Mouse (Mus musculus) intestine, embryonic 14.5 days (tissue): ENCODE measurements at regions not wholly inside any gene's neighbourhood (a gene's known extent, or its start where the extent isn't known, plus 50 kb on each side); places are given as distances from the start of the nearest gene placed in this dataset.

ENCODE experiments used
- ATAC-seq: fragments of 200-750 bp; cut with Nextera tagmentation; replicated peaks from 2 replicates; pipeline ENCODE4 v1.8.0; 2017; ENCODE audit warnings: low read depth, moderate number of reproducible peaks, moderate TSS enrichment, moderate library complexity; ENCODE audit not compliant: low FRiP score, low TSS enrichment
- DNase-seq: peaks from one replicate; pipeline ENCODE4 v3.0.0-alpha.2; 2018; ENCODE audit warnings: low spot score
- H3K27ac ChIP-seq: fragments of 300-500 bp; sonication (generic); 2 replicates; pipeline ENCODE4 v1.5.1; 2014; ENCODE audit warnings: low read depth, mild to moderate bottlenecking, control low read depth
- H3K27me3 ChIP-seq: fragments of 300-500 bp; sonication (generic); replicated peaks from 2 replicates; pipeline ENCODE4 v1.6.1; 2014; ENCODE audit warnings: low read length, control low read depth; ENCODE audit not compliant: control insufficient read depth, insufficient read depth
- H3K36me3 ChIP-seq: fragments of 300-500 bp; sonication (generic); 2 replicates; pipeline ENCODE4 v1.6.1; 2014; ENCODE audit warnings: low read length, control low read depth; ENCODE audit not compliant: control insufficient read depth, insufficient read depth
- H3K4me1 ChIP-seq: fragments of 300-500 bp; sonication (generic); replicated peaks from 2 replicates; pipeline ENCODE4 v1.6.1; 2014; ENCODE audit warnings: low read length, control low read depth, mixed read lengths; ENCODE audit not compliant: control insufficient read depth, insufficient read depth
- H3K4me2 ChIP-seq: fragments of 300-500 bp; sonication (generic); 2 replicates; pipeline ENCODE4 v1.6.1; 2014; ENCODE audit warnings: low read length
- H3K4me3 ChIP-seq: fragments of 300-500 bp; sonication (generic); 2 replicates; pipeline ENCODE4 v1.5.1; 2014; ENCODE audit warnings: low read depth, low read length, control low read depth, mixed read lengths
- H3K9ac ChIP-seq: fragments of 300-500 bp; sonication (generic); 2 replicates; pipeline ENCODE4 v1.6.1; 2014; ENCODE audit warnings: mild to moderate bottlenecking, low read length
- H3K9me3 ChIP-seq: fragments of 300-500 bp; sonication (generic); 2 replicates; pipeline ENCODE4 v1.6.1; 2016; ENCODE audit warnings: low read length, control low read depth; ENCODE audit not compliant: control insufficient read depth
- WGBS: fragments of 180-500 bp; shearing (Covaris S2); extraction: QIAGEN DNeasy Blood & Tissue Kit; methylation state at CpG from one replicate; pipeline ENCODE4 v1.1.7; 2014; 5-methylcytosine and 5-hydroxymethylcytosine counted together

DNA sequence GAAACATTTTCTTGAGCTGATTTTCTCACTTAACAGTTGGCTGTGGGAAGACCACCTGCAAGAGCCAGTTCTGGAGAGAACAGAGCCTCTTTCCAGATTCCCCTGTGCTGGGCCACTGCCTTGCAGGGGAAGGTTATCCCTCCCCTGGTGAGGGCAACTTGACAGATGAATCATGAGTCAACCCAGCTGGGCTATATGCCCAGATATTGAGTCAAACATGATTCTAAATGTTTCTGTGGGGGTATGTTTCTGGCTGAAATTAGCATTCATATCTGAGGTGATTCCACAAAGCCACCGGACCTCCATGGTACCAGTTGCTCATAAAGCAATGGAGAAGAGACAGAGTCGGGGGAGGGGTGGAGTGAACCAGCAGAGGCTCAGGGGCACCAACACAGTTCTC is 97.8 kb upstream of the Zdhhc25 start:
- Histone ChIP-seq H3K9me3 (no peaks in the 10 kb centered on the region), H3K27ac (no peak overlapping the region), H3K27me3 (no peaks in the 10 kb centered on the region), H3K9ac (no peak overlapping the region), H3K36me3 (no peaks in the 10 kb centered on the region), H3K4me2 (no peak overlapping the region), H3K4me1 (no peaks in the 10 kb centered on the region), H3K4me3 (no peak overlapping the region)
- 88% methylated on average over 2 of the region's 2 CpGs for WGBS
- DNase-seq (no peak), ATAC-seq (no peak)

DNA sequence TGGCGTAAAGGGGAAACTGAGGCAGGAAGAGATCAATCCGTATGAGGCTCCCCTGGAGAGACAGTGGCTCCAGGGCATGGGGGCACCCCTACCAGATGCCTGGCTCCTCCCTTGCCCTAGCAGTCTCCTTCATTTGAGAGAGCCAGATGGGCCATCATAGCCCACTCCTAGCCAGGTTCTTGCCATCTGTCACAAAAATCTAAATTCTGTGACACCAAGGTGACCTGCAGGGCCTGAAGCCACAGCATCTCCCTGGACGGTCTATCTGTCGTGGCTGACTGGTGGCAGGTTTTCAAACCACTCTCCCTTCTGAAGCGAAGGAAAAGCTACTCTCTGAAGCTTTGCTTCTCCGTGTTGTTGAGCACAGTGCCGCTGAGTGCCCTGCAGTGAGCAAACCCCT is 96.2 kb upstream of the Zdhhc25 start:
- H3K36me3 ChIP-seq, result no peaks in the 10 kb centered on the region
- H3K4me2 ChIP-seq, result no peak overlapping the region
- H3K27ac ChIP-seq, result no peak overlapping the region
- ATAC-seq (no peak), DNase-seq (no peak)
- H3K9ac ChIP-seq, result no peak overlapping the region
- WGBS, result 77% methylated on average over 7 of the region's 7 CpGs
- H3K27me3 ChIP-seq, result no peaks in the 10 kb centered on the region
- no peaks in the 10 kb centered on the region for H3K4me1 ChIP-seq
- H3K9me3 ChIP-seq, result no peaks in the 10 kb centered on the region
- H3K4me3 ChIP-seq, result no peak overlapping the region

DNA sequence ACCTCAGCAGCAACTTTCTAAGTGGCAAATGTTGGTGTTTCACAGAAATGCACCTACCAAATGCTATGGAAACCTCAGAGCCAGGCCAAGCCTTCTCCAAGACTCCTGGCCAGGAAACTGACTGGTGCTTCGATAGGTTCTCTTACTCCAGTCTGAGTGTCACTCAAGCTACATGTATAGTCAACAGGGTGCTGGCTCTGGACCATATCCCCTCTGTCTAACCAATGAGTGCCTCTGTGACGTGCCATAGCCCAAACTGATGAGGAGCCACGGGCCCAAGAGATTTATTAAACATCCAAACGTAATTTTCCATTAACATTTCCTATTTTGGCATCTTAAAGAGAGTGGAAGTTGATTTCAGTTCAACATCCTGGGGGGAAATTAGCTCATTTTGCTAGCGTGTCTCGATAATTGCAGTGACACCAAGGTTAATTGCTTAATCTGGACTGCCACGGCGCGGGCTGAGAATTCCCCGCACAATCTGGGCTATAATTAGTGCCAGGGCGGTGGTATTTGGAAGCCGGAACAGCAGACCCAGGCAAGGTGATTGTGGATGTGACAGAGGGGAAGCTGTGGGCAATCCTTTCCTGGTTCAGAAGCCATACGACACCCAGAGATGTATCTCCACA is 94.5 kb upstream of the Zdhhc25 start:
- no peak overlapping the region for H3K4me2 ChIP-seq
- no peaks in the 10 kb centered on the region for H3K27me3 ChIP-seq
- ATAC-seq (no peak), DNase-seq (no peak)
- no peaks in the 10 kb centered on the region for H3K36me3 ChIP-seq
- H3K27ac ChIP-seq, result no peak overlapping the region
- H3K4me1 ChIP-seq, result no peaks in the 10 kb centered on the region
- no peaks in the 10 kb centered on the region for H3K9me3 ChIP-seq
- no peak overlapping the region for H3K9ac ChIP-seq
- WGBS, result 76% methylated on average over 13 of the region's 13 CpGs
- no peak overlapping the region for H3K4me3 ChIP-seq

DNA sequence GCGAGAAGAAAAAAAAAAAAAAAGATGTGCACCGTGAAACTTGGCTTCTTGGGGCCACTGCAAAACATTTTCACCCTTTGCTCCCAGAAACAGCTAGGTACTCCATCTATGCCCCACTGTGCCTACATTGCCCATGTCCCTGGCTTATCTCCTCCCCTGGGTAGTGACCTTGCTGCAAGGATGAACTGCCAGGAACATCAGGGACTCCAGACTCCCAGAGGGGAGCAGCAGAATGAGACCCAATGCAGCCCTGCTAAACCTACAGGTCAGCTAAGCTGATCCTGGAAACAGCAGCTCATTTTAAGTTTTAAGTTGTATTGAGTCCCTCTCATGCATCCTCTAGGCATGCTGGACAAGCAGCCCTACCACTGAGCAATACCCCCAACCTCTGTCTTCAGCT is 92.2 kb upstream of the Zdhhc25 start:
- WGBS, result 48% methylated on average over 2 of the region's 2 CpGs
- no peak overlapping the region for H3K4me2 ChIP-seq
- H3K27me3 ChIP-seq, result no peaks in the 10 kb centered on the region
- H3K9me3 ChIP-seq, result no peaks in the 10 kb centered on the region
- H3K27ac ChIP-seq, result no peak overlapping the region
- no peaks in the 10 kb centered on the region for H3K4me1 ChIP-seq
- no peak for DNase-seq
- ATAC-seq, result no peak
- no peak overlapping the region for H3K9ac ChIP-seq
- no peak overlapping the region for H3K4me3 ChIP-seq
- no peaks in the 10 kb centered on the region for H3K36me3 ChIP-seq

DNA sequence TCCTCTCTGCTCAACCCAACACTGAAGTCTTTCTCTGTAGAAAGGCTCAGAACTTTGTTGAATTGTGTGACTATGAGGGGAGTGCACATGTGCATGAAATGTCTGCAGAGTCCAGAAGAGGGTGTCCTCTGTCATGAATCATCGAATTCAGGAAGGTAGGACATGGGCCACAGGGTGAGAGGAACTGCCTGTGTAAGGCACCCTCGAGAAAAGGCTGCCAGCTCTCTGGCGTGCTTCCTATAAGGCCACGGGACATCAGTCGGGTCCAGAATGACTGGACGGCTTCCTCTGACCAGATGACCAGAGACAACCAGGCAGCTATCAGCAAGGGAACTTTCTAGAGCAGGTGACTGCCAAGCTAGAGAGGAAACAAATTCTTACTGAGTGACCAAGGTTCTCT is 91.1 kb upstream of the Zdhhc25 start:
- Histone ChIP-seq H3K4me1 (no peaks in the 10 kb centered on the region), H3K27me3 (no peaks in the 10 kb centered on the region), H3K9me3 (no peaks in the 10 kb centered on the region), H3K4me2 (no peak overlapping the region), H3K9ac (no peak overlapping the region), H3K27ac (no peak overlapping the region), H3K4me3 (no peak overlapping the region), H3K36me3 (no peaks in the 10 kb centered on the region)
- WGBS, result 86% methylated on average over 6 of the region's 6 CpGs
- ATAC-seq (no peak), DNase-seq (no peak)

DNA sequence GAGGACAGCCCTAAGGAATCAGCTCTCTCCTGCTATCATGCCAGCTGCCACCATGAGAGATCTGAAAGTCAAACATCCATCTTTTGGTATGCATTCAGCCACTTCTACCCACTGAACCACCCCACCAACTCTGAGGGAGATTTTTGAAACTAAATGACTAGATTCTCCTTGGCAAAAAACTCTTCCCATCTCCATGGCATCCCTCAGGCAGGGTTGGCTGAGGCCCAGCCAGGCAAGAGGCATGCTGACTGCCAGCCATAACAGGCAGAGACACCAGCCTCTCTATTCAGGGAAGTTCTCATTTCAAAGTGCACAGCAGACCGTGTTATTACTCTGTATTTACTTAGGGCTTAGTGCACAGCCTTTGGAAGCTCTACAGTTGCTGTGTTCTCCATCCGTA is 90.5 kb upstream of the Zdhhc25 start:
- no peaks in the 10 kb centered on the region for H3K27me3 ChIP-seq
- no peak overlapping the region for H3K9ac ChIP-seq
- no peak for ATAC-seq
- no peaks in the 10 kb centered on the region for H3K4me1 ChIP-seq
- H3K4me2 ChIP-seq, result no peak overlapping the region
- no peaks in the 10 kb centered on the region for H3K36me3 ChIP-seq
- H3K4me3 ChIP-seq, result no peak overlapping the region
- no peak for DNase-seq
- 55% methylated on average over 2 of the region's 2 CpGs for WGBS
- H3K9me3 ChIP-seq, result no peaks in the 10 kb centered on the region
- no peak overlapping the region for H3K27ac ChIP-seq

DNA sequence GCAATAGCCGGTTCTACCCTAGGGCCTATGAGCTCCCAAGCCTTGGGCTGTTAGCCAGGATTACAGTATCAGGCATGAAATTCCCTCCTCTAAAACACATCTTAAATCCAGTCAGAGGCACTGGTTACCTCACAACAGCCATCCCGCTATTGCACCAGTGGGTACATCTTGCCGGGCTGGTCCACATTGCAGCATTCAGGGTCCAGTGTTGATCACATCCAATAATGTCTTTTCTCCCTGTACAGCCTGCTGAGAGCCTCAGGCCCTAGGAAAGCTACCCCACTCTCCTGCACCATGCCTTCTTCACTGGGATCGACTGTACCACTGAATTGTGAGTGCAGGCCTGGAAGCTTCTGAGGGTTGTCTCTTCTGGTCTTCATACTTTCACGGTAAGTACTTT is 86.0 kb upstream of the Zdhhc25 start:
- H3K4me3 ChIP-seq, result no peak overlapping the region
- no peak overlapping the region for H3K27ac ChIP-seq
- no peaks in the 10 kb centered on the region for H3K27me3 ChIP-seq
- H3K4me1 ChIP-seq, result no peaks in the 10 kb centered on the region
- H3K9me3 ChIP-seq, result no peaks in the 10 kb centered on the region
- no peak overlapping the region for H3K9ac ChIP-seq
- DNase-seq (no peak), ATAC-seq (no peak)
- no peaks in the 10 kb centered on the region for H3K36me3 ChIP-seq
- no peak overlapping the region for H3K4me2 ChIP-seq
- 87% methylated on average over 5 of the region's 5 CpGs for WGBS

DNA sequence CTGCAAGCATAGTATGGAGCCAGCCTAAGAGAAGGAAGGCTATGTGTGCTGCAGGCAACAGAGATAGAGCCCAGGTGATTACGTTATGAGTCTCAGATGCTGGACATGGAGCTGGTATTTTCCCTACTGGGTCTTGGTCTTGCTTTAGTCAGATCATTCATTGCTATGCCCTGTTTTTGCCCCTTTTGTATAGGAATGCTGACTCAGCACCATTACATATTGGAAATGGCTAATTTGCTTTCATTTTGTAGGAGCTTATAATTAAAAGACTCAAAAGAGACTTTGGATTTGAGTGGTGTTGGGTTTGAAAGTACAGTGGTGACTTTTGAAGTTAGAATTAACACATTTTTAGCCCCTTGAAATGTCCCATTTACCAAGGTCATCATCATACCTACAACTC is 68.9 kb upstream of the Zdhhc25 start:
- ATAC-seq, result no peak
- Histone ChIP-seq H3K9me3 (no peaks in the 10 kb centered on the region), H3K27me3 (no peaks in the 10 kb centered on the region), H3K4me2 (no peak overlapping the region), H3K36me3 (no peaks in the 10 kb centered on the region), H3K4me3 (no peak overlapping the region), H3K9ac (no peak overlapping the region), H3K27ac (no peak overlapping the region), H3K4me1 (no peaks in the 10 kb centered on the region)
- WGBS, result 100% methylated on average over 1 of the region's 1 CpGs
- no peak for DNase-seq

DNA sequence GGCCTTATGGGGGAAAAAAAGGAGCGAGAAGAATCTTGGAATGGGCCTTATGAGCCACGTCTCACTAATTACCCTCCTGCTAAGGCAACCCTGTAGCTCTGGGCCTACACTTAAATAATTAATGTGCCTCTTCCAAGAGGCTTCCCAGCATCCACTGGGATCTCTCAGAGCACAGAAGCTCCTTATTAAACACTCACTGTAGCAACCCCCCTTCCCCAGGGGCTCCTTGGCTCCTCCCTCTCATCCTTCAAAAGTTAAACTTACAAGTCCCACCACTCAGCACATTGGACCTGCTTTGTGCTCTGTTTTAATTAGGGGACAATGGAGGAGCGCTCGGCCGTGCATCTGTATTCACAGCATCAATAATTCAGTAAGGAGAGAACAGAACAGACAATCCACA is 68.1 kb upstream of the Zdhhc25 start:
- WGBS, result 70% methylated on average over 5 of the region's 5 CpGs
- DNase-seq (no peak), ATAC-seq (no peak)
- Histone ChIP-seq H3K4me3 (no peak overlapping the region), H3K36me3 (no peaks in the 10 kb centered on the region), H3K4me2 (no peak overlapping the region), H3K4me1 (no peaks in the 10 kb centered on the region), H3K27me3 (no peaks in the 10 kb centered on the region), H3K27ac (no peak overlapping the region), H3K9me3 (no peaks in the 10 kb centered on the region), H3K9ac (no peak overlapping the region)
